Mouse (Mus musculus) MEL (cell line): Measurements from ENCODE around the gene Nacc2. TPM values are rescaled to one million over a fixed set of nuclear protein-coding genes. Genes with fewer than 3 reads are reported as not detected.

Experiments used
- DNase-seq: peaks from one replicate; pipeline ENCODE4 v3.0.0; 2011; ENCODE audit warnings: low read depth, low spot score
- H3K27ac ChIP-seq: 2 replicates; pipeline ENCODE4 v1.5.1; 2012; ENCODE audit warnings: low read depth, mild to moderate bottlenecking, control low read depth, low read length, moderate library complexity; ENCODE audit not compliant: control insufficient read depth
- H3K27me3 ChIP-seq, 2 experiments: fragments of 150-350 bp in 1 of 2; sonication (generic) in 1 of 2; 2 replicates each; pipeline ENCODE4 v1.6.1; 2012; ENCODE audit warnings: low read length in 2 of 2, mild to moderate bottlenecking in 2 of 2, improper control_type of control experiment in 1 of 2, moderate library complexity in 1 of 2; ENCODE audit not compliant: insufficient read depth in 2 of 2, control insufficient read depth in 1 of 2
- H3K36me3 ChIP-seq, 2 experiments: 2 replicates each; pipeline ENCODE4 v1.6.1; 2012 to 2014; ENCODE audit warnings: low read length in 2 of 2, improper control_type of control experiment in 1 of 2, inconsistent platforms in 1 of 2, mild to moderate bottlenecking in 1 of 2; ENCODE audit not compliant: insufficient read depth in 2 of 2, control insufficient read depth in 1 of 2
- H3K4me1 ChIP-seq, 2 experiments: fragments of 150-350 bp in 1 of 2; sonication (generic) in 1 of 2; 2 replicates each; pipeline ENCODE4 v1.6.1; 2012; ENCODE audit warnings: low read length in 2 of 2, improper control_type of control experiment in 1 of 2, mild to moderate bottlenecking in 1 of 2; ENCODE audit not compliant: insufficient read depth in 2 of 2, control insufficient read depth in 1 of 2
- H3K4me3 ChIP-seq, 2 experiments: fragments of 150-350 bp in 1 of 2; sonication (generic) in 1 of 2; 2 replicates each; pipeline ENCODE4 v1.5.1; 2012; ENCODE audit warnings: low read depth in 2 of 2, low read length in 2 of 2, mild to moderate bottlenecking in 2 of 2, moderate library complexity in 2 of 2, control low read depth in 1 of 2, improper control_type of control experiment in 1 of 2; ENCODE audit not compliant: control insufficient read depth in 1 of 2, insufficient read depth in 1 of 2
- H3K79me2 ChIP-seq: 2 replicates; pipeline ENCODE4 v1.6.1; 2012; ENCODE audit warnings: mild to moderate bottlenecking, low read length, moderate library complexity; ENCODE audit not compliant: control insufficient read depth, poor library complexity, insufficient read depth
- H3K9ac ChIP-seq: 2 replicates; pipeline ENCODE4 v1.6.1; 2012; ENCODE audit warnings: low read depth, mild to moderate bottlenecking, control low read depth, low read length, moderate library complexity; ENCODE audit not compliant: control insufficient read depth, poor library complexity, severe bottlenecking
- H3K9me3 ChIP-seq: fragments of 150-350 bp; sonication (generic); replicated peaks from 2 replicates; pipeline ENCODE4 v1.6.1; 2012; ENCODE audit warnings: mild to moderate bottlenecking, low read length, improper control_type of control experiment, moderate library complexity; ENCODE audit not compliant: insufficient read depth
- BHLHE40 ChIP-seq: IDR thresholded peaks from 2 replicates; pipeline ENCODE4 v1.6.1; 2012; ENCODE audit warnings: low read depth, mild to moderate bottlenecking, inconsistent platforms, low read length, improper control_type of control experiment, borderline replicate concordance
- CHD1 ChIP-seq: IDR thresholded peaks from 2 replicates; pipeline ENCODE4 v1.6.1; 2012; ENCODE audit warnings: low read depth, mild to moderate bottlenecking, inconsistent platforms, low read length, improper control_type of control experiment
- E2F4 ChIP-seq: IDR thresholded peaks from 2 replicates; pipeline ENCODE4 v1.6.1; 2011; ENCODE audit warnings: low read depth, low read length, improper control_type of control experiment, borderline replicate concordance
- ELF1 ChIP-seq: IDR thresholded peaks from 2 replicates; pipeline ENCODE4 v1.6.1; 2014; ENCODE audit warnings: low read depth, mild to moderate bottlenecking, inconsistent platforms, low read length, improper control_type of control experiment, moderate library complexity
- ETS1 ChIP-seq: IDR thresholded peaks from 2 replicates; pipeline ENCODE4 v1.6.1; 2012; ENCODE audit warnings: low read depth, mild to moderate bottlenecking, inconsistent platforms, low read length, improper control_type of control experiment, moderate library complexity
- GABPA ChIP-seq: IDR thresholded peaks from 2 replicates; pipeline ENCODE4 v1.6.1; 2012; ENCODE audit warnings: low read depth, mild to moderate bottlenecking, inconsistent platforms, low read length, improper control_type of control experiment, moderate library complexity
- GATA1 ChIP-seq: IDR thresholded peaks from 2 replicates; pipeline ENCODE4 v1.6.1; 2011; ENCODE audit warnings: low read depth, low read length, improper control_type of control experiment
- JUND ChIP-seq: IDR thresholded peaks from 2 replicates; pipeline ENCODE4 v1.6.1; 2011; ENCODE audit warnings: low read depth, mild to moderate bottlenecking, improper control_type of control experiment, low read length
- KAT2A ChIP-seq: conservative IDR thresholded peaks from 2 replicates; pipeline ENCODE4 v1.6.1; 2012; ENCODE audit warnings: low read depth, low read length, improper control_type of control experiment, inconsistent platforms
- MAX ChIP-seq: IDR thresholded peaks from 2 replicates; pipeline ENCODE4 v1.6.1; 2011; ENCODE audit warnings: low read length, improper control_type of control experiment
- MAZ ChIP-seq: IDR thresholded peaks from 2 replicates; pipeline ENCODE4 v1.6.1; 2012; ENCODE audit warnings: low read depth, mild to moderate bottlenecking, inconsistent platforms, low read length, improper control_type of control experiment
- MEF2A ChIP-seq: IDR thresholded peaks from 2 replicates; pipeline ENCODE4 v1.6.1; 2014; ENCODE audit warnings: low read depth, mild to moderate bottlenecking, inconsistent platforms, low read length, improper control_type of control experiment; ENCODE audit not compliant: poor library complexity, insufficient replicate concordance, severe bottlenecking; ENCODE audit errors: extremely low read depth
- NELFE ChIP-seq: IDR thresholded peaks from 2 replicates; pipeline ENCODE4 v1.6.1; 2011; ENCODE audit warnings: low read depth, low read length, improper control_type of control experiment
- NRF1 ChIP-seq: IDR thresholded peaks from 2 replicates; pipeline ENCODE4 v1.6.1; 2014; ENCODE audit warnings: low read depth, mild to moderate bottlenecking, inconsistent platforms, low read length, improper control_type of control experiment, moderate library complexity; ENCODE audit not compliant: poor library complexity, insufficient read depth, severe bottlenecking
- POLR2A ChIP-seq, 2 experiments: IDR thresholded peaks; 2 replicates each; pipeline ENCODE4 v1.6.1; 2011 to 2012; ENCODE audit warnings: low read length in 2 of 2, mild to moderate bottlenecking in 2 of 2, control low read depth in 1 of 2, improper control_type of control experiment in 1 of 2, low read depth in 1 of 2, moderate library complexity in 1 of 2; ENCODE audit not compliant: control insufficient read depth in 1 of 2, insufficient read depth in 1 of 2, poor library complexity in 1 of 2
- RCOR1 ChIP-seq: IDR thresholded peaks from 2 replicates; pipeline ENCODE4 v1.6.1; 2012; ENCODE audit warnings: low read depth, mild to moderate bottlenecking, inconsistent platforms, low read length, improper control_type of control experiment
- TBP ChIP-seq: IDR thresholded peaks from 2 replicates; pipeline ENCODE4 v1.8.0; 2011; ENCODE audit warnings: low read depth, low read length, improper control_type of control experiment
- TCF12 ChIP-seq: IDR thresholded peaks from 2 replicates; pipeline ENCODE4 v1.6.1; 2014; ENCODE audit warnings: low read depth, mild to moderate bottlenecking, inconsistent platforms, low read length, improper control_type of control experiment, moderate library complexity
- USF1 ChIP-seq: IDR thresholded peaks from 2 replicates; pipeline ENCODE4 v1.6.1; 2014; ENCODE audit warnings: low read depth, mild to moderate bottlenecking, inconsistent platforms, low read length, improper control_type of control experiment, moderate library complexity
- USF2 ChIP-seq, 2 experiments: IDR thresholded peaks; 2 replicates each; pipeline ENCODE4 v1.6.1; 2011 to 2012; ENCODE audit warnings: improper control_type of control experiment in 2 of 2, low read length in 2 of 2, borderline replicate concordance in 1 of 2, inconsistent platforms in 1 of 2, low read depth in 1 of 2, mild to moderate bottlenecking in 1 of 2; ENCODE audit not compliant: insufficient read depth in 1 of 2
- ZC3H11A ChIP-seq: IDR thresholded peaks from 2 replicates; pipeline ENCODE4 v1.6.1; 2012; ENCODE audit warnings: low read depth, mild to moderate bottlenecking, inconsistent platforms, low read length, improper control_type of control experiment
- ZMIZ1 ChIP-seq: IDR thresholded peaks from 2 replicates; pipeline ENCODE4 v1.6.1; 2012; ENCODE audit warnings: low read depth, mild to moderate bottlenecking, inconsistent platforms, low read length, improper control_type of control experiment, moderate library complexity
- polyA plus RNA-seq, 2 experiments: library from polyadenylated mRNA; stranded (reverse) in 1 of 2; unstranded in 1 of 2; fragments of >175 nt in 1 of 2; fragments of >200 nt in 1 of 2; gene quantifications; 2 replicates each; pipeline versions ENCODE4 v1.2.1 to v1.2.4; 2012; ENCODE audit warnings: low replicate concordance in 2 of 2, low read depth in 1 of 2; ENCODE audit not compliant: insufficient read length in 2 of 2, insufficient read depth in 1 of 2, missing spikeins in 1 of 2
- total RNA-seq: library from RNA; depleted of rRNA; stranded (reverse); fragments of 300-350 nt; gene quantifications from 2 replicates; pipeline ENCODE4 v1.2.3, GENCODE M21; 2012

Nacc2 gene
- total and polyA plus RNA-seq, 3 experiments: 0.19 to 1.7 TPM; not detected in 1

DNA sequence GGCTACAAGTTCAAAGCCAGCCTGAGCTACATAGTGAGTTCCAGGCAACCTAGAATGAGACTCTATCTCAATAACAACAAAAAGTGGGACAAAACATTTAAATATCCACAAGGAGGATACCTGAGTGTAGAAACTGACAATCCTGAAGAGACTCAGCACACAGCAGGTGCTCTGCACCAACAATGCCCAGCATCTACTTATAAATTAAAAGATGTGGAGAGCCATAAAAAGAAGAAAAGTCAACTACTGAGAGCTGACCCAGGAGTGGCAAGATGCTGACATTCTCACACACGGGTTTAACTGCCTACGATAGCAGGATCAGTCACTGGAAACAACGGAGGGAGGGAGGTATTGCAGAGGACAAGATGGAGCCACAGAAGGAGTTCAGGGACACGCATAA, 43.6 kb downstream of the Nacc2 start:
- H3K4me1 ChIP-seq: no peaks in the 10 kb centered on the region
- H3K27ac ChIP-seq: no peak overlapping the region
- no peaks in the 10 kb centered on the region for H3K9me3 ChIP-seq
- DNase-seq: no peak
- H3K79me2 ChIP-seq: no peaks in the 10 kb centered on the region
- no peaks in the 10 kb centered on the region for H3K36me3 ChIP-seq
- no peak for TF ChIP-seq TCF12
- no peak for TF ChIP-seq ETS1
- TF ChIP-seq, all 39 proteins: peak for 0
- Histone ChIP-seq H3K9ac (no peak overlapping the region), H3K4me3 (no peak overlapping the region), H3K27me3 (no peaks in the 10 kb centered on the region; a peak in 1 of 4 replicates)

DNA sequence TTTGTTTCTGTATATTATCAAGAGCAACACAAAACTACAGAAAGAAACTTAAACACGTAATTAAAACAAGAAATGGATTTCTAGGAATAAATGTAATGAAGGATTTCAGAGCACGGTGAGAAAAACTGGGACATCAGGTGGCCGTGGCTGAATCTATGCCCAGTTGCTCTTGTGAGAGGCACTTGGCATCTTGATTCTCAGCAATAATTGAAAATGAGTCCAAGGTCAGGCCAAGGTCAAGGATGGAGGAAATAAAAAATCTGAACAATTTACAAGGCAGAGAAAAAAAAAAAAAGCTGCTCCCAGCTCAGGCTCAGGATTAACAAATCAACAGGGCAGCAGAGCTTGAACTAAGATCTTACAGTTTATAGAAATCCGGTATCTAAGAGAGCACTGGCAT, 46.0 kb downstream of the Nacc2 start:
- no peaks in the 10 kb centered on the region; a peak in 1 of 4 replicates for H3K27me3 ChIP-seq
- H3K9ac ChIP-seq: no peak overlapping the region
- DNase-seq: no peak
- no peaks in the 10 kb centered on the region for H3K36me3 ChIP-seq
- no peaks in the 10 kb centered on the region for H3K9me3 ChIP-seq
- TF ChIP-seq NELFE: no peak
- no peak for TF ChIP-seq TCF12
- TF ChIP-seq KAT2A: no peak
- no peak for TF ChIP-seq POLR2A (IDR thresholded peaks at IDR 0.05; ENCODE audit: control insufficient read depth in 1 of 2, insufficient read depth in 1 of 2, low read depth in 1 of 2, low read length in 2 of 2, poor library complexity in 1 of 2)
- TF ChIP-seq BHLHE40: no peak
- no peak for TF ChIP-seq MAZ
- no peak for TF ChIP-seq ETS1
- TF ChIP-seq E2F4: no peak
- no peak for TF ChIP-seq MEF2A
- no peak for TF ChIP-seq TBP
- TF ChIP-seq NRF1: no peak
- TF ChIP-seq ZMIZ1: no peak
- no peak for TF ChIP-seq CHD1
- no peak overlapping the region for H3K27ac ChIP-seq
- H3K79me2 ChIP-seq: no peaks in the 10 kb centered on the region
- H3K4me1 ChIP-seq: no peaks in the 10 kb centered on the region
- H3K4me3 ChIP-seq: no peak overlapping the region

DNA sequence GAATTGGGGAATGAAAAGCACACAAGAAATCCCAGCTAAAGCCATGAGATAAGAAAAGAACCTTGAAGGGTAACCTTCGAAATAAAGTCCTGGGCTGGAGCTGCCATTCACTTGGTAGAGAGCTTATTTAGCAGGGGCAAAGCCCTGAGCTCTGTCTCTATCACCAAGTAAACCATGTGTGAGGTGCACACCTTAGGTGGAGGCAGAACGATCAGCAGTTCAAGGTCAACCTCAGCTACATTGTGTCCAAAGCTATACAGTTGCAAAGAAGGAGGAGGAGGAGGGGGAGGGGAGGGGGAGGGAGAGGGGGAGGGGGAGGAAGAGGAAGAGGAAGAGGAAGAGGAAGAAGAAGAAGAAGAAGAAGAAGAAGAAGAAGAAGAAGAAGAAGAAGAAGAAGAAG, 46.9 kb downstream of the Nacc2 start:
- no peak for DNase-seq
- Histone ChIP-seq H3K36me3 (no peaks in the 10 kb centered on the region), H3K79me2 (no peaks in the 10 kb centered on the region), H3K27me3 (no peaks in the 10 kb centered on the region; a peak in 1 of 4 replicates), H3K4me1 (no peaks in the 10 kb centered on the region), H3K4me3 (no peak overlapping the region), H3K9ac (no peak overlapping the region), H3K9me3 (no peaks in the 10 kb centered on the region), H3K27ac (no peak overlapping the region)
- TF ChIP-seq ELF1: no peak
- TF ChIP-seq GABPA: no peak
- no peak for TF ChIP-seq GATA1
- no peak for TF ChIP-seq USF1
- TF ChIP-seq RCOR1: no peak
- no peak for TF ChIP-seq MAX
- TF ChIP-seq USF2 (IDR thresholded peaks at IDR 0.05; ENCODE audit: borderline replicate concordance in 1 of 2, insufficient read depth in 1 of 2, low read depth in 1 of 2, low read length in 2 of 2): no peak
- no peak for TF ChIP-seq ZC3H11A
- no peak for TF ChIP-seq TBP
- no peak for TF ChIP-seq JUND
